Mouse (Mus musculus) v-Abl transformed pro-B cells (cell line): ENCODE results near the gene Pxn.
"Not testable (repeated sequence)": the region's sequence is repeated elsewhere in the genome, so short reads cannot be mapped to it uniquely, and the experiment has no call there.

Experiments
- in situ Hi-C, 2 experiments: fragments of 400-800 bp; cut with MboI; formaldehyde crosslinking; loops; one replicate each; pipeline ENCODE4 v1.15.1; 2025; ENCODE audit not compliant: unreplicated experiment in 2 of 2

Gene Pxn

DNA sequence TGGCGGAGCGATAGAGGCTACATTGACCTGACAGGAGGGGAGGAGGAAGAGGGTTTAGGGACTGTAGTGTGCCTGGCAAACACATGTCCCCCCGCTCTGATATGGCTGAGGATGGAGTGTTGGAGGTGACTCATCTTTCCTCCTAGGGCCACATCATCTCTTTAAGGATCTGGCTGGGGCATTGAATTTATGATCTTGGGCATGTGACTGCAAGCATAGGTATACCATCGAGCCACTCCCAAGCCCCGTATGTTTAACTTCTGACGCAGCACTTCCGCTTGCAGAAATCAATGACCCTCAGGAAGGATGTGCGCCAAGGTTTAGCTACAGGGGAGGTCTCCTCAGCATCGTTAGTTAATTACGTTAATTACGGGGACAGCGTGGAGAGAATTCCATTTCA, 3.4 kb upstream of the Pxn start:
- in situ Hi-C loops, result loop anchor here (5.0 kb wide), 2 partner anchors 34 to 39 kb away; no protein-coding TSS in a partner anchor

- in situ Hi-C loops, result not testable (repeated sequence)
These were observed 859 bp upstream of the Pxn start for GRCm38 (mm10) chr5:115505617-115506016.

- in situ Hi-C loops, result no loop called here
These were observed 948 bp downstream of the Pxn start for GRCm38 (mm10) chr5:115507267-115507980.

DNA sequence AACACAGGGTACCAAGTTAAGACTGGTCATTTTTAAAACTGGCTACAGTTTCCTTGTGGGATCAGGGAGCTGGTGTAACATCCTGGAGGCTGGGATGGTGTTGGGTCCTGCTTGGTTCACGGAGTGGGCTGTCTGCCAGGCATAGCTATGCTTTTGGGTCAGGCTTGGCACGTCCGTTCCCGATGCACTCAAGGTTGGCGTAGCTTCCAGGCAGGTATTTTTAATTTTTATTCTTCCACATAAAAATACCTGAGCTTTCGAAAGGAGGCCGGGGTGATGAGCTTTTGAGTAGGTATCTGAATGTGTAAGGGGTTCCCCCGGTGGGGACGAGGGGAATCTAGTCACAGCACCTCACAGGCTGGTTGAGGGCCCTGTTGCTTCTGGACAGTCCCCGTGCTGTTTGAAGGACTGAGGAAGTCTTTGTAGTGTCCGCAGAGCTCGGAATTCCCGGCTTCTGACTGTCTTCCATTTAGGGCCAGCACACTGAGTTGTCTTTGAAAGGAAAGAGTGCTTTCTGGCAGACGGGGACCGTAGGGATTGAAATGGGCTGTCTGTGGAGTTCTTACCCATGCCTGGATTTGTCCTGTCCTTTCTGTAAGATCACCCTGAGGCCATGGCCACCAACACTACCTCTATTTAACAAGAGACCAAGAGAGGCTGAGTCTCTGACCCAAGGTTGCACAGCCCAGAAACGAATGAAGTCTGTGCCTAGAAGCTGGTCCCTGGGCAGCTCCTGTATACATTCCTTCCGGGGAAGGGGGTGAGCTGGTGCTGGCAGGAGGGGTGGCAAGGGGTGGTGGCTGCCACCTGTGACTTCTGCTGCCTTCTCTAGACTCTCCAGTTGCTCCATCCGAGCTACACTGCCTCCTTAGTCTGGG, 1.7 kb downstream of the Pxn start:
- in situ Hi-C loops, result no loop called here

DNA sequence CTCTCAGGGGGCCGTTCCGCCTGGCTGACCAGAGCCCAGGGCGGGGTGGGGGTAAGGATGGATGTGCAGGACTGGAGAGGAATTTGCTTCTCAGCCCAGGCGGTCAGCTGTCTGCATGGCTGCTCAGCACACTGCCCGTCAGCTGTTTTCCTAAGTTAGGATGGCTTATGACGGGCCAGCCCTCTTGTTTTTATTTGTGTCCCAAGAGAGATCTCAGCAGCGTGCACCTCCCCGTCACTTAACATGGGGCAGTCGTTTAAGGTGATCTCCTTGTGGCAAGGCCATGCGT, 2.3 kb downstream of the Pxn start:
- in situ Hi-C loops, result no loop called here

- in situ Hi-C loops, result no loop called here
These were observed 2.9 kb downstream of the Pxn start for GRCm38 (mm10) chr5:115509321-115509761.

DNA sequence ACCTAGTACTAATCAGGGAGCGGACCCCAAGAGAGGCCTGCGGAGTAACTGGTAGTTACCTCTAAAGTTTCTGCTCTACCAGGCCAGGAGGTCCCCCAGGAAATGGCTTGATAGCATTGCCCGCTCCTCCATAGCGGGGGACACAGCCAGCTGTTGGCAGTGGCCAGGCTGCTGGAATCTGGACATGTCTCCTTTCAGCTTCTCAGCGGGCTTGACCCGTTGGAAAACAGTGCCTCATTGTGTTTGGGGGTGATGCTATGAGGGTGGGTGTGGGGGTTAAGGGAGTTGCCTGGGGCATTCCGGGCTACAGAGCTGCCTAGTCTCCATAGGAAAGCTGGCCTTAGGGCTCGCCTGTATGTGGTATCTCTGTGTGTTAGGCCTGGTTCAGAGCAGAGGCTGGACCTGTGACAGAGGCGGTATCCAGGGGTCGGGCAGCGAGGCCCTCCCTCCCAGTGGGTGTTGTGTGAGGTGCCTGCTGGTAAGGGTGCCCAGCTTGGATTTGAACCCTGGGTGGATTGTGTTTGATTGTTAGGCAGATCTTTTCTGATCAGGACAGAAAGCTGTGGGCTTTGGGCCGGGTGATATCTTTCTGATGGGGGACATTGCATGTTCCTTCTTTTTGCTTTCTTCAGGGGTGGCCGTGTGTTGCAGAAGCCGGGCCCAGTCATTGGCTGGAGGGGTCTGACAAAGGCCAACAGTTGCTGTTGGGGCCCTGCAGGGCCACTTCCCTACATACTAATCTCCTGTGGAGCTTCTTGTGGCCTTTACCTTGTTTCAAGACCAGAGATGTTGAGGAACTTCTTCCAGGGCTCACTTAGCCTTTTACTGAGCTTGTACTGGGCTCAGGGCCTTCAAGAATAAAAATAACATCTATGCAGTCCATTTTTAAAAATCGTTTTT, 3.6 kb downstream of the Pxn start:
- in situ Hi-C loops, result no loop called here

DNA sequence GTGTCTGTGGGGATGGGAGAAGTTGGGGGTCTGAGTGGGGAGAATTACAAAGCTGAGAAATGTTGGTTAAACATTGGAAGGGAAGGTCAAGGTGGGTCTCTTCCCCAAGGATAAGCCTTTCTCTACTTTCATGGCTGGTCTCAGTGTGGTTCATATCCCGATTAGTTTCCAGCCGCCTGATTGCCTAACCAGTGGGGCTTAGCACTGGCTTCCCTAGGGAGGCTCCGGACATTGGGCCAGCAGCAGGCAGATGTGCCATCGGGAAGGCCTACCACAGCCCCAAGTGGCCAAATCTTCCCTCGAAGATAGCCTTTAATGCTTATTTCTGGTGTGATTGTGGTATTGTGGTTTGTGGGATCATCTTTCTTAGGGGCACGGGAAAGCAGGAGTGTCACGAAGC, 5.9 kb downstream of the Pxn start:
- in situ Hi-C loops, result no loop called here

- in situ Hi-C loops, result no loop called here
These were observed 6.8 kb downstream of the Pxn start for GRCm38 (mm10) chr5:115513246-115513645.

GRCm38 (mm10) chr5:115513721-115514120, 7.2 kb downstream of the Pxn start:
- in situ Hi-C loops, result no loop called here

GRCm38 (mm10) chr5:115514346-115514745, 7.9 kb downstream of the Pxn start:
- in situ Hi-C loops, result no loop called here

DNA sequence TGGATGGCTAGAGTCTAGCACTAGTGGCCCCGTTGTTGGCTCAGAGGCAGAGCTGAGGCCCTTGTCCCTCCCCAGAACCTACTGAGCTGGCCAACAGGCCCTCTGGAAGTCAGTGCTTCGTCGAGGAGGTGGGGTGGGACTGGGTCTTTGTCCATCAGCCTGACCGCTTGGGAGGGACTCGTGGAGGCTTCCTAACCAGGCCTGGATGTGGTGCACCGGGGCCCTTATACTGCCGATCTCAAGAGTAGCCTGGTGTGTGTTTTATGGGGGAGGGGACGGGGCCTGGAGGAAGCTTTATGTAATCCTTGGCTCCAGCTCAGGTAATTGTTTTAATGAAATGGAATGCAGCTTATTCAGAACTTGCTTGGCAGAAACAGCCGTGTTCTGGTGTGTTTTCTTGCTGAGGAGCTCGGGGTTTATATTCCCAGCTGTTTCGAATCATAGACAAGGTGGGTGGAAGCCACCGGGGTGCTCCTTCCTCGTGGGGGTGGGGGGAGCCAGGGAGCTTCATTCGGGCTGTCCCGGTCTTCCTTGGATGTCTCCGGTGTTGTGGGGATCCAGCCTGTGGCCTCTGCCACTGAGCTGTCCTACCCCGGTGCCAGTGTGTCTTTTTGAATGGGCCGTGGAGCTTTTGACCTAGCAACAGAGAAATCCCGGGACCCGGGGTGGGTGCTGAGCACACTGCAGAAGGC, 8.6 kb downstream of the Pxn start:
- in situ Hi-C loops, result no loop called here

DNA sequence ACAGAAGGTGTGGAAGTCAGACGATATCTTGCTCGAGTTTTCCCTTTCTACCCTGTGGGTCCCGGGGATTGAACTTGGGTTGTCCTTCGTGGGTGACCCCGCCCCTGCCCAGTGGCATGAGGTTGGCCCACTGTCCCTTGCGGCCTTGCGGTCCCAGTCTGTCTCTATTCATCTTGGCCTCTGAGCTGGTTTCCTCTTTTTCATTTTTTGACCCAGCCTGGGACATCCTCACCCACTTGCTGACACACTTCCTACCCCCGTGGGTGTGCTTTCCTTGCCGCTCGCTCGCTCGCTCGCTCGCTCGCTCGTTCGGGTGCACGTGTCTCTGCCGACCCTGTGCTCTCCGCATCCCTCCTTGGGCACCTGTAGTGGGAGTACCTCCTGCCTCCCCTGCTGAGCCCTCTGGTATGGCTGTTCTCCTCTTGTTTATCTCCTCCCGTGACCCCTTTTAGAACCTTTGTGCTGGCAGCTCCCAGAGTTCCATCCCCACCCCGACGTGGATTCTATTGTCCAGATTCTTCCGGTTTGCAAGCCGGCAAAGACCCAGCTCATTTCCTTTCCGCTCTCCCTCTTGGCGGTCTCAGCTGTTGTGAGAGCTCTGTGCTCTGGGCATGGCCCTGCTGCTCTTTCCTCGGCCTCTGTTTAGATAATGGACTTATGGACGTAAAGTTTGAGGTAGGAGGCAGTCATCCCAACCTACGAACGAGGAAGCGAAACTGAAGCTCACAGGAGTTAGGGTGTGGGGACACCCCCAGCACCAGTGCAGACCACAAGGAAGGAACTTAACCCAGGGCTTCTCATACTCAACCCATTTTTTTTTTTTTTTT, 9.8 kb downstream of the Pxn start:
- in situ Hi-C loops, result no loop called here

DNA sequence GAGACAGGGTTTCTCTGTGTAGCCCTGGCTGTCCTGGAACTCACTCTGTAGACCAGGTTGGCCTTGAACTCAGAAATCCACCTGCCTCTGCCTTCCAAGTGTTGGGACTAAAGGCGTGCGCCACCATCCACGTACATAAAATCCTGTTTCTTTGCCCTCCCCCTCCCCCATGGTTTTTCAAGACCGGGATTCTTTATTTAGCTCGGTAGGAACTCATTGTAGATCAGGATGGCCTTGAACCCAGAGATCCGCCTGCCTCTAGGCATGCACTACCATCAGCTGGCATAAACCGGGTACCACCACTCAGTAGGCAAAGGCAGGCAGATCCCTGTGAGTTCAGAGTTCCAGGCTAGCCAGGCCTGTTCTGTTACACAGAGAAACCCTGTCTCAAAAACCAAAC, 10.4 kb downstream of the Pxn start:
- in situ Hi-C loops, result no loop called here

- in situ Hi-C loops, result no loop called here
These were observed 11.0 kb downstream of the Pxn start for GRCm38 (mm10) chr5:115517501-115517900.

DNA sequence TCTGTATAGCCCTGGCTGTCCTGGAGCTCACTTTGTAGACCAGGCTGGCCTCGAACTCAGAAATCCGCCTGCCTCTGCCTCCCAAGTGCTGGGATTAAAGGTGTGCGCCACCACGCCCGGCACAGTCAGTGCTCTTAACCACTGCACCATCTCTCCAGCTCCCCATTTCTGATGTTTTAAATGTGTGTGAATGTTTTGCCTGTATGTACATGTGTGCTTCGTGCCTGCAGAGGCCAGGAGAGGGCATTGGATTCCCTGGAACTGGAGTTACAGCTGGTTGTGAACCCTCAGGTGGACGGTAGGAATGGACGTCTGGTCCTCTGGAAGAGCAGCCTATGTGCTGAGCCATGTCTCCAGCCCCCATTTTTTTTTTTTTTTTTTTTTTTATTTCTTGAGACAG, 11.7 kb downstream of the Pxn start:
- in situ Hi-C loops, result not testable (repeated sequence)

DNA sequence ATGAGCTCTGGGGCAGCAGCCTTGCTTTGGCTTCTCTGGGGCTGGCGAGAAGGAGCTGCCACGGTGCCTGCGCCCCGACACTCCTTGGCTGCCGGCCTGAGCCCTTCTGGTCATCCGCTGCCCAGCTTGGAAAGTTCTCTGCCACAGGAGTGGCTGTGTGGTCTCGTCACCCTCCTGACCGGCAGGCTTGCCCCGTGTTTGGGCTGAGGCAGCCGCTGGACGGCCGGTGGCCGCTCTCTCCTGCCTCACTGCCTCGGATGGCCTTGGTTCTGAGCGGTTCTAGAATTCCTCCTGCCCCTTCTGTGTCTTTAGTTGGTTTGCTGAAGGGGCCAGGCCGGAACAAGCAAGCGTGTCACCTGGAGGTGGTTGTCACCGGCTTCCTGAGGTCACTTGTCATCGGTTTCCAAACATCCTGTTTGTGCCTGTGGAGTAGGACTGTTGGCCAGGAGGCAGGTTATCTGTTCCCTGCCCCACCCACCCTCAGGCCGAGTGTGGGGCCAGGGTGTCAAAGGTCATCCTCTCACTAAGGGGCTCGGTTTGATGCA, 13.9 kb downstream of the Pxn start:
- in situ Hi-C loops, result no loop called here

DNA sequence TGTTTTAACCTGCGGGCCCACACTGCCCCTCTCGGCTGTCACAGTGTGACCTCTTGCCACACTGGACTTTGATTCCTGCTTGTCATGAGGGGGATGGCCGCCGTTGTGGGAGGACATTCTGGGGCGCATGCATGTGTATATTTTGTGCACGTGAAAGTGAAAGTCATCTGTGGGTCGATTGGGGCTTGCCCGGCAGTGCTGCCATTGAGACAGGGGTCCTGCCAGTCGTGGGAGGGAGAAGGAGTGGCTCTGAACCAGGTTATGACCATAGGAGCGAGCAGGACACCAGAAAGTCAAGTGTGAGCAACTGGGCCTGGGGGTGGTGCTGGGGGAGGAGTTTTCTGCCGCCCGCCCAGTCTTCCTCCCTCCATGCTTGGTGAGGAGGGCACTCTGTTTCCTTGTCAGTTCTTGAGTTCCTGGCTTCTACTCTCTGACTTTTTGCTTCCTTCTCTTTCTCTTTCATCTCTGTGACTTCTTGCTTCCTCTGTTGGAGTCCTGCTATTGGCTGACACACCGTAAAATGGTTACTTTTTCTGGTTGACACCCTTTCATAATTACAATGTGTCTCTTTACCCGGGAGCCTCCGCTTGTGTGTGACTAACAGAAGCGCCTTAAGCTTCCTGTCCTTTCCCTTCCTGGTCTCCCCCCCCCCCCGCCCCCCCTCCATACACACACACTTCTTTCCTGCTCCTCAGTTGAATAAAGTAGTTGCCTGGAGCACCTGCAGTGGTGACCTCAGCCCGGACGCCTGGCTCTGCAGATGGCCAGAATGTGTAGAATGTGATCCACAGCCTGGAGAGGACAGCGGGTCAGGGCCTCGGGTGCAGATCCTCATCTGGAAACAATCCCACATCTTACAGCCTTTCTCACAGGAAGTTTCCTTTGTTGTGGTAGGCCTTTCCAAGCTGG, 15.3 kb downstream of the Pxn start:
- in situ Hi-C loops, result no loop called here
